In genomic region chr3:116512904-116513716, GRCm38 (mm10) we compare ENCODE assay signal across 8 mouse cellular contexts. TPM values are rescaled to one million over a fixed set of nuclear protein-coding genes. Genes with fewer than 3 reads are reported as not detected.
DNase-seq lines count a peak whose midpoint lies in the region; ATAC-seq and TF ChIP-seq lines count a peak whose summit lies in the region.

TSS of gene Dbt (plus strand) at chr3:116513070.

- no peaks in the 10 kb centered on the region; the same call in 1 of the 2 replicates for H3K36me3 ChIP-seq in heart, embryonic 10.5 days
- 0 out of 2 replicates have a peak, but pooled peaks cover 5% of the 10 kb centered on the region for H3K36me3 ChIP-seq in kidney, embryonic 15.5 days

- no peak for TF ChIP-seq CTCF in bone marrow, adult 2 months (IDR thresholded peaks at IDR 0.05; ENCODE audit: control insufficient read depth, insufficient read depth, low read length)
- no peak for TF ChIP-seq CTCF in embryonic fibroblast, embryonic 13.5 days (IDR thresholded peaks at IDR 0.05; ENCODE audit: borderline replicate concordance, insufficient read depth, low read length)

- H3K4me3 ChIP-seq in bone marrow, adult 2 months (replicated peaks; ENCODE audit: control insufficient read depth, low read depth, low read length): peak within 1 kb of the TSS; percentile 85
- peak within 1 kb of the TSS; percentile 78 for H3K4me3 ChIP-seq in embryonic fibroblast, embryonic 13.5 days (ENCODE audit: insufficient read depth, low read length)
- peak within 1 kb of the TSS; percentile 74 for H3K4me3 ChIP-seq in heart, embryonic 10.5 days
- peak within 1 kb of the TSS; percentile 74 for H3K4me3 ChIP-seq in kidney, embryonic 15.5 days (replicated peaks)

- peak within 1 kb of the TSS; percentile 69 for H3K9ac ChIP-seq in kidney, embryonic 15.5 days

- WGBS in bone marrow, adult 2 months: 2% methylated on average over 36 of the region's 36 CpGs
- WGBS in heart, embryonic 10.5 days: under 1% methylated on average over 36 of the region's 36 CpGs
- 1% methylated on average over 36 of the region's 36 CpGs for WGBS in kidney, embryonic 15.5 days

- DNase-seq in 416B (ENCODE audit: low read depth) (peak; percentile 90), liver (peak; percentile 85)
- DNase-seq in heart, embryonic 10.5 days (ENCODE audit: low spot score): peak; percentile 97
- peak; percentile 78 to 86 for DNase-seq in spleen, postnatal 4 days (ENCODE audit: low spot score in 2 of 2)

- no peaks in the 10 kb centered on the region; the same call in 1 of the 2 replicates for H3K4me1 ChIP-seq in bone marrow, adult 2 months (ENCODE audit: control insufficient read depth, insufficient read depth, low read length)
- peaks cover 6% of the 10 kb centered on the region for H3K4me1 ChIP-seq in embryonic fibroblast, embryonic 13.5 days (ENCODE audit: control insufficient read depth, insufficient read depth, low read length)
- peaks cover 22% of the 10 kb centered on the region for H3K4me1 ChIP-seq in heart, embryonic 10.5 days
- peaks cover 12% of the 10 kb centered on the region for H3K4me1 ChIP-seq in kidney, embryonic 15.5 days

- no peak for TF ChIP-seq POLR2A in bone marrow, adult 2 months (IDR thresholded peaks at IDR 0.05; ENCODE audit: borderline replicate concordance, control insufficient read depth, low read depth, low read length)
- TF ChIP-seq POLR2A in embryonic fibroblast, embryonic 13.5 days (IDR thresholded peaks at IDR 0.05; ENCODE audit: low read depth, low read length): peak; percentile 88

- no peaks in the 10 kb centered on the region for H3K27me3 ChIP-seq in heart, embryonic 10.5 days (ENCODE audit: insufficient read depth, poor library complexity, severe bottlenecking)
- no peaks in the 10 kb centered on the region for H3K27me3 ChIP-seq in kidney, embryonic 15.5 days

- peak within 1 kb of the TSS; percentile 76 for H3K4me2 ChIP-seq in kidney, embryonic 15.5 days

- H3K9me3 ChIP-seq in heart, embryonic 10.5 days: no peaks in the 10 kb centered on the region
- no peaks in the 10 kb centered on the region for H3K9me3 ChIP-seq in kidney, embryonic 15.5 days (replicated peaks)

- peak; percentile 96 for ATAC-seq in kidney, embryonic 15.5 days (replicated peaks; ENCODE audit: low FRiP score)
- ATAC-seq in monocyte, adult 5-6 weeks (replicated peaks; ENCODE audit: insufficient number of reproducible peaks, low FRiP score, low TSS enrichment, poor library complexity, severe bottlenecking): peak; percentile 98

- H3K27ac ChIP-seq in bone marrow, adult 2 months (ENCODE audit: control insufficient read depth, insufficient read depth, low read depth, low read length, poor library complexity): no peak within 1 kb of the TSS
- no peak within 1 kb of the TSS for H3K27ac ChIP-seq in embryonic fibroblast, embryonic 13.5 days (ENCODE audit: insufficient read depth, low read length)
- H3K27ac ChIP-seq in heart, embryonic 10.5 days: peak within 1 kb of the TSS; percentile 83
- 0 out of 2 replicates have a peak within 1 kb of the TSS, but pooled peaks have one; percentile 45 for H3K27ac ChIP-seq in kidney, embryonic 15.5 days

RNA-seq across cellular contexts. Expression of gene Dbt, which starts in this region (rescaled TPM):
- 4.3 and 9.5 TPM in 2 replicates for polyA plus RNA-seq in bone marrow, adult 2 months (2011; ENCODE audit: insufficient read depth, insufficient read length, low replicate concordance, missing spikeins)
- 22.0 and 22.8 TPM in 2 replicates for polyA plus RNA-seq in embryonic fibroblast, embryonic 13.5 days (2011; ENCODE audit: insufficient read length, low read depth, missing spikeins)
- polyA plus RNA-seq in heart, embryonic 10.5 days (2016; fragmentation: Nextera tagmentation; extraction: Ambion mirVana): 23.7 and 27.0 TPM in 2 replicates
- 21.4 and 23.9 TPM in 2 replicates for polyA plus RNA-seq in kidney, embryonic 15.5 days (2015; fragmentation: Nextera tagmentation; extraction: Ambion mirVana)
- total RNA-seq in monocyte, adult 5-6 weeks (2017): 6.5 to 16.9 TPM (median 8.7 TPM) in 3 replicates

Comparison
In these comparisons a context has a peak if more than half of its experiments do, and no peak if none do; other contexts are left out.
1. H3K27ac ChIP-seq: peak in heart, embryonic 10.5 days (single experiment) and kidney, embryonic 15.5 days (single experiment); none in bone marrow, adult 2 months (single experiment) and embryonic fibroblast, embryonic 13.5 days (single experiment).
2. Peak in every context shown above with its lines, with median percentiles within 50 percentile points of each other: DNase-seq and H3K4me3 ChIP-seq.